Mouse (Mus musculus) heart, embryonic 15.5 days (tissue): ENCODE results near the gene Gm2007. TPM values are rescaled to one million over a fixed set of nuclear protein-coding genes. Genes with fewer than 3 reads are reported as not detected.
"Not testable (repeated sequence)": the region's sequence is repeated elsewhere in the genome, so short reads cannot be mapped to it uniquely, and the experiment has no call there.

ENCODE experiments used
- ATAC-seq: fragments of 200-750 bp; cut with Nextera tagmentation; replicated peaks from 2 replicates; pipeline ENCODE4 v1.8.0; 2017; ENCODE audit warnings: low read depth, moderate TSS enrichment; ENCODE audit not compliant: insufficient number of reproducible peaks, insufficient read depth, low FRiP score
- H3K27ac ChIP-seq: fragments of 300-500 bp; sonication (generic); 2 replicates; pipeline ENCODE4 v1.5.1; 2015; ENCODE audit warnings: mild to moderate bottlenecking, inconsistent platforms
- H3K27me3 ChIP-seq: fragments of 300-500 bp; sonication (generic); 2 replicates; pipeline ENCODE4 v1.6.1; 2015; ENCODE audit warnings: inconsistent platforms
- H3K36me3 ChIP-seq: fragments of 300-500 bp; sonication (generic); 2 replicates; pipeline ENCODE4 v1.6.1; 2015; ENCODE audit warnings: mild to moderate bottlenecking, inconsistent platforms
- H3K4me1 ChIP-seq: fragments of 300-500 bp; sonication (generic); replicated peaks from 2 replicates; pipeline ENCODE4 v1.6.1; 2015; ENCODE audit warnings: inconsistent platforms
- H3K4me2 ChIP-seq: fragments of 300-500 bp; sonication (generic); 2 replicates; pipeline ENCODE4 v1.6.1; 2015; ENCODE audit warnings: inconsistent platforms, mild to moderate bottlenecking, moderate library complexity
- H3K4me3 ChIP-seq: fragments of 300-500 bp; sonication (generic); 2 replicates; pipeline ENCODE4 v1.5.1; 2015; ENCODE audit warnings: mild to moderate bottlenecking, inconsistent platforms
- H3K9ac ChIP-seq: fragments of 300-500 bp; sonication (generic); 2 replicates; pipeline ENCODE4 v1.6.1; 2015; ENCODE audit warnings: mild to moderate bottlenecking, inconsistent platforms
- H3K9me3 ChIP-seq: fragments of 300-500 bp; sonication (generic); replicated peaks from 2 replicates; pipeline ENCODE4 v1.6.1; 2016; ENCODE audit warnings: inconsistent platforms
- WGBS: fragments of 180-500 bp; shearing (Covaris S2); methylation state at CpG from one replicate; pipeline ENCODE4 v1.1.7; 2015; ENCODE audit warnings: mixed read lengths; 5-methylcytosine and 5-hydroxymethylcytosine counted together
- polyA plus RNA-seq: library from polyadenylated mRNA; unstranded; fragments of >200 nt; fragmentation: Nextera tagmentation; extraction: Ambion mirVana; gene quantifications from 2 replicates; pipeline ENCODE4 v1.2.1, GENCODE M21; 2015

Gene Gm2007
- not detected in 2 replicates for polyA plus RNA-seq

GRCm38 (mm10) chr2:175741237-175741636 lies at the start of gene Gm2007:
TSS of gene Gm2007 (plus strand) at chr2:175741537.
- H3K27me3 ChIP-seq, H3K4me2 ChIP-seq, H3K9ac ChIP-seq, ATAC-seq, H3K4me1 ChIP-seq, H3K36me3 ChIP-seq, H3K4me3 ChIP-seq, H3K9me3 ChIP-seq, H3K27ac ChIP-seq: not testable (repeated sequence)
- WGBS, result no CpG with 5 or more reads among the region's 2 CpGs

GRCm38 (mm10) chr2:175703546-175703945 lies 37.8 kb upstream of the Gm2007 start, which contains the start of gene Zfp969:
TSS of gene Zfp969 (minus strand) at chr2:175703646.
- not testable (repeated sequence) for H3K4me1 ChIP-seq, H3K4me2 ChIP-seq, H3K36me3 ChIP-seq, H3K27ac ChIP-seq, ATAC-seq, H3K9me3 ChIP-seq, H3K27me3 ChIP-seq, H3K4me3 ChIP-seq, H3K9ac ChIP-seq
- WGBS, result no CpG with 5 or more reads among the region's 9 CpGs

- not testable (repeated sequence) for H3K27me3 ChIP-seq, H3K4me1 ChIP-seq, ATAC-seq, H3K4me2 ChIP-seq, H3K4me3 ChIP-seq, H3K9ac ChIP-seq, H3K27ac ChIP-seq, H3K36me3 ChIP-seq, H3K9me3 ChIP-seq
- WGBS, result no CpG with 5 or more reads among the region's 6 CpGs
These were observed 59.7 kb downstream of the Gm2007 start, which contains the start of gene Gm14288 for GRCm38 (mm10) chr2:175800993-175801392. TSS of gene Gm14288 (minus strand) at chr2:175801093.

Other genes starting within 250 kb of the Gm2007 start
- gene Gm11007, start 97.6 kb upstream of the Gm2007 start, polyA plus RNA-seq, result not detected in 2 replicates
- gene Zfp969, start 37.9 kb upstream of the Gm2007 start, polyA plus RNA-seq, result 16.9 and 21.8 TPM in 2 replicates
- gene Gm14288, start 59.6 kb downstream of the Gm2007 start, polyA plus RNA-seq, result 3.9 and 4.9 TPM in 2 replicates
- gene Gm6710, start 127.7 kb downstream of the Gm2007 start, polyA plus RNA-seq, result 12.6 and 13.5 TPM in 2 replicates
- gene Zfp966, start 189.6 kb downstream of the Gm2007 start, polyA plus RNA-seq, result 1.4 and 2.0 TPM in 2 replicates
- gene Gm2026, start 223.8 kb downstream of the Gm2007 start, polyA plus RNA-seq, result 12.0 and 14.6 TPM in 2 replicates